Mouse (Mus musculus) kidney, embryonic 14.5 days (tissue): ENCODE results near the gene Hprt. TPM values are rescaled to one million over a fixed set of nuclear protein-coding genes. Genes with fewer than 3 reads are reported as not detected.

Experiments
- ATAC-seq: fragments of 200-750 bp; cut with Nextera tagmentation; 2 replicates; pipeline ENCODE4 v1.8.0; 2017; ENCODE audit warnings: moderate number of reproducible peaks, mild to moderate bottlenecking, moderate TSS enrichment, moderate library complexity; ENCODE audit not compliant: low FRiP score, low TSS enrichment
- H3K27ac ChIP-seq: fragments of 300-500 bp; sonication (generic); 2 replicates; pipeline ENCODE4 v1.5.1; 2014; ENCODE audit warnings: low read depth, mild to moderate bottlenecking, low read length, moderate library complexity, mixed read lengths
- H3K27me3 ChIP-seq: fragments of 300-500 bp; sonication (generic); 2 replicates; pipeline ENCODE4 v1.6.1; 2014; ENCODE audit warnings: mild to moderate bottlenecking, low read length; ENCODE audit not compliant: control insufficient read depth, insufficient read depth
- H3K36me3 ChIP-seq: fragments of 300-500 bp; sonication (generic); 2 replicates; pipeline ENCODE4 v1.6.1; 2014; ENCODE audit warnings: low read length, mixed read lengths; ENCODE audit not compliant: control insufficient read depth, insufficient read depth
- H3K4me1 ChIP-seq: fragments of 300-500 bp; sonication (generic); 2 replicates; pipeline ENCODE4 v1.6.1; 2014; ENCODE audit warnings: low read length, mixed read lengths; ENCODE audit not compliant: control insufficient read depth, insufficient read depth
- H3K4me2 ChIP-seq: fragments of 300-500 bp; sonication (generic); replicated peaks from 2 replicates; pipeline ENCODE4 v1.6.1; 2014; ENCODE audit warnings: low read depth, mild to moderate bottlenecking, low read length
- H3K4me3 ChIP-seq: fragments of 300-500 bp; sonication (generic); 2 replicates; pipeline ENCODE4 v1.5.1; 2014; ENCODE audit warnings: mild to moderate bottlenecking, low read length
- H3K9ac ChIP-seq: fragments of 300-500 bp; sonication (generic); 2 replicates; pipeline ENCODE4 v1.6.1; 2014; ENCODE audit warnings: low read depth, mild to moderate bottlenecking, low read length, moderate library complexity
- H3K9me3 ChIP-seq: fragments of 300-500 bp; sonication (generic); 2 replicates; pipeline ENCODE4 v1.6.1; 2016; ENCODE audit warnings: low read length; ENCODE audit not compliant: control insufficient read depth
- WGBS: fragments of 180-500 bp; shearing (Covaris S2); extraction: QIAGEN DNeasy Blood & Tissue Kit; methylation state at CpG from one replicate; pipeline ENCODE4 v1.1.7; 2014; 5-methylcytosine and 5-hydroxymethylcytosine counted together
- polyA plus RNA-seq: library from polyadenylated mRNA; unstranded; fragments of >200 nt; fragmentation: Nextera tagmentation; extraction: Ambion mirVana; gene quantifications from 2 replicates; pipeline ENCODE4 v1.2.1, GENCODE M21; 2014

The Hprt gene
- polyA plus RNA-seq, 1 experiment from 2014 or later, result 156 TPM

DNA sequence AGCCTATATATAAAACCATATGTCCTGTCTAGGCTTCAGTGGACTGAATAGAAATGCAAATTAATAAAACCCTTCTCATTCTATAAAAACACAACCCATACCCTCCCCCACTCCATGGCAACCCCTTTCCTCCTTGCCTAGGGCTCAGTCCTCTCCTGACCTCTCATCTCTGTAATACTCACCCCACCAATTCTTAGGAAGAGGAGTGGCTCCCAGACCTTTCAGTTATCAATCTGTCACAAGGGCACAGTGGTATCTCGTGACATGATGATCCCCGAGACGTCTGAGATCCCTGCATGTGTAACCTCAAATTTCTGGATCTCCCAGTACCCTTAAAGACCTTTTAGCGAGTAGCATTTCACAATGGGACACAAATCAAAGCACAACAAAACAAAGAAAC lies 61.3 kb downstream of the Hprt start:
- 40% methylated on average over 4 of the region's 4 CpGs for WGBS
- H3K9ac ChIP-seq, result no peak overlapping the region

DNA sequence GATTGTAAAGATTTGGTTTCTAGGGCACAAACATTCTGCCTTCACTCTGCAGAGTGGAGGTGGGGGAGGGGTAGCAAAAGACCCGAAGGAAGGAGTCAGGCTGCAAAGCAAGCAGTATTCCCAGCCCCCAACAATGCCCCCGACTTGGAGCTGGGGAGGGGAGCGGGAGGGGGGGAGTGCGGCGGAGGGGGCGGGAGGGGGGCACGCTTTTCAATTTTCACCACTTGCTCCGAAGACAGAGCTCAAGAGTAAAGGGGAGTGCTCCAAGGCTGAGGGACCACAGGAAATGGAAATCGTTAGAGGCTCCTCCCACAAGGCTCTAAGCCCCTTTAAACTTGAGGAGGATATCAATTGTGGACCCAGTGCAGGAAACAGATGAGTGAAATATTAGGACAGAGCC lies 62.4 kb downstream of the Hprt start:
- WGBS, result 17% methylated on average over 9 of the region's 9 CpGs
- 0 out of 2 replicates have a peak, but pooled peaks have one; percentile 18 for ATAC-seq

More for the DNA sequence above, 61.3 kb downstream of the Hprt start:
- no peaks in the 10 kb centered on the region for H3K9me3 ChIP-seq
- no peaks in the 10 kb centered on the region for H3K27me3 ChIP-seq
- peaks cover 2% of the 10 kb centered on the region; the same call in 1 of the 2 replicates for H3K36me3 ChIP-seq
- H3K4me1 ChIP-seq, result peaks cover 12% of the 10 kb centered on the region; the same call in 1 of the 2 replicates
- H3K4me3 ChIP-seq, result no peak overlapping the region
- ATAC-seq, result no peak
- H3K4me2 ChIP-seq, result no peak overlapping the region
- H3K27ac ChIP-seq, result no peak overlapping the region

DNA sequence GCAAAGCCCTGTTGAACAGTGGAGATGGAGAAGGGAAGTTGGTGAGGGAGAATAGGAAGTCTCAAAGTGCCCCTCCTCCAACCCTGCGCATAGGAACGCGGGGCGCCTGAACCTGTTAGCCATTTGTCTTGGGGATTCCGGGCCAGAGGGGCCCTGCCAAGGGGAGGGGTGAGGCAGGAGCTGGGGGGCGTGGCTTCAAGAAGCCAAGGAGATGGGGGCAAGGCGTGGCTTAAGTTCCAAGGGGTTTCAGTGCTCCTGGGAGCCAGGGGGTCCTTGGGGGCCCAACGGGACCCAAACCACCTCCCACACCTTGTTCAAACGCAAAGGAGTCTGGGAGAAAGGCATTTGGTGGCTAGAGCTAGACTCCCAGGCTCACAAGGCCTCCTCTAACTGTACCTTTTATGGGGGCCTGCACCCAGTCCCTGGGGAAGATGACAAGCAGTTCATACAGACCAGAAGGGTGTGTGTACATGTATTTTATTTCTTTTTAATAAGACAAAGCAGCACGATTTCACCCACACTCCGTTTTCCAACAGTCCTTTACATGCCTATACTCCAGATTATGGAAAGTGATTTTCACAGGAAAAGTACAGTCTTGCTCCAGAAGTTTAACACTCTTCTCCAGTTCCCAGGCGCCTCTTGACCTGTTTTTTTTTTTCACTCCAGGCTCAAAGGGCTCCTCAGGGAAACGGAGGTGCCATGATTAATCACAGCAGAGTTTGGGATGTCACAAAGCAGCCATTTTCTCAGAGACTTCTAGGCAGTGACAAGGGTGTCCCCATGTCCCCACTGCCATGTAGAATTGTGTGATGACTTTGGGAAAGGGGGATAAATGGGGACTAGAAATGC lies 64.9 kb downstream of the Hprt start:
- peak; percentile 56 for ATAC-seq
- peaks cover 5% of the 10 kb centered on the region; the same call in 1 of the 2 replicates for H3K4me1 ChIP-seq
- no peaks in the 10 kb centered on the region for H3K27me3 ChIP-seq
- H3K9ac ChIP-seq, result peak overlapping the region; percentile 28; the same call in 1 of the 2 replicates
- peaks cover 3% of the 10 kb centered on the region; the same call in 1 of the 2 replicates for H3K36me3 ChIP-seq
- H3K27ac ChIP-seq, result peak overlapping the region; percentile 69
- peak overlapping the region; percentile 24 for H3K4me2 ChIP-seq
- H3K4me3 ChIP-seq, result peak overlapping the region; percentile 7; the same call in 1 of the 2 replicates
- H3K9me3 ChIP-seq, result no peaks in the 10 kb centered on the region
- 28% methylated on average over 13 of the region's 13 CpGs for WGBS

More for the DNA sequence above, 62.4 kb downstream of the Hprt start:
- peaks cover 12% of the 10 kb centered on the region; the same call in 1 of the 2 replicates for H3K4me1 ChIP-seq
- H3K27me3 ChIP-seq, result no peaks in the 10 kb centered on the region
- H3K4me3 ChIP-seq, result peak overlapping the region; percentile 12; the same call in 1 of the 2 replicates
- H3K9ac ChIP-seq, result peak overlapping the region; percentile 38
- peak overlapping the region; percentile 32 for H3K4me2 ChIP-seq
- H3K36me3 ChIP-seq, result peaks cover 3% of the 10 kb centered on the region; the same call in 1 of the 2 replicates
- H3K27ac ChIP-seq, result peak overlapping the region; percentile 51; the same call in 1 of the 2 replicates
- no peaks in the 10 kb centered on the region for H3K9me3 ChIP-seq

DNA sequence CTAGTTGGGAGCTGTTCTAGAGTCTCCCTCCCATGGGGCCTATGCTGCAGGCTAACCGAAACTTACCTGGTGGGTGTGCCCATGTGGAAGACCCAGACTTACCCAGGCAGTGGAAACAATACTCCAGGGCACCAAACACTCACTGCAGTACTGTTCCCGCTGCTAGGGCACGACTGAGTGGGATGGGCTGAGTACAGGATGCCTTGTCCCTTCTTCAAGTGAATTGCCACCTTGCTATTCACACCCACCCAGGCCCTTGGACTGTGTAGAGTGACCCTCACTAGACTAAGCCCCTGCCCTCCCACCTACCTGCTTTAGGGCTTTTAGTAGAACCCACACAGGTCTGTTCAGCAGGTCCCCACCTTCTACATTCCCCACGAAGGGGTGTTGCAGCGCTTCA lies 65.9 kb downstream of the Hprt start:
- no peak for ATAC-seq
- Histone ChIP-seq H3K27me3 (no peaks in the 10 kb centered on the region), H3K4me3 (peak overlapping the region; percentile 62; the same call in 1 of the 2 replicates), H3K27ac (peak overlapping the region; percentile 37; the same call in 1 of the 2 replicates), H3K4me1 (peaks cover 5% of the 10 kb centered on the region; the same call in 1 of the 2 replicates), H3K4me2 (peak overlapping the region; percentile 37), H3K9me3 (no peaks in the 10 kb centered on the region), H3K9ac (peak overlapping the region; percentile 31; the same call in 1 of the 2 replicates), H3K36me3 (peaks cover 3% of the 10 kb centered on the region; the same call in 1 of the 2 replicates)
- WGBS, result 55% methylated on average over 5 of the region's 5 CpGs

DNA sequence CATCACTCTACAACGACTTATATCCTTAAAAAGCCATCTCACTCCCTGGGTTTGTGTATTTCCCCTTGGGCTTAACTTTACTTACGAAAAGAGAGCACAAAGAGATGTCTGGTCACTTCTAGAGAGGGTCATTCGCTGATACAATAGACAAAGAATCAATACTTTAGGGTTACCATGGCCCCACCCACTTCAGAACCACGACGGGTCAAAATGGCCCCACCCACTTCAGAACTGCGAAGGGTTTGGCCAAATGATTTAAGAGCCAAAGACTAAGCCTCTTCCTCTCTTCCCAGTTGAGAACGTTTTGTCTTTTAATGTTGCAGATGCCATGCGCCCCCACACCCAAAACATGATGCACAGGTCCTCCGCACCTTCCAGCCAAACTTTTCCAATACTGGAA lies 67.8 kb downstream of the Hprt start:
- Histone ChIP-seq H3K4me1 (no peaks in the 10 kb centered on the region; the same call in 1 of the 2 replicates), H3K9ac (peak overlapping the region; percentile 81), H3K9me3 (no peaks in the 10 kb centered on the region), H3K4me3 (peak overlapping the region; percentile 62), H3K27ac (peak overlapping the region; percentile 92; the same call in 1 of the 2 replicates), H3K27me3 (no peaks in the 10 kb centered on the region), H3K36me3 (peaks cover 3% of the 10 kb centered on the region; the same call in 1 of the 2 replicates), H3K4me2 (peak overlapping the region; percentile 47)
- ATAC-seq, result no peak
- WGBS, result 21% methylated on average over 9 of the region's 9 CpGs

DNA sequence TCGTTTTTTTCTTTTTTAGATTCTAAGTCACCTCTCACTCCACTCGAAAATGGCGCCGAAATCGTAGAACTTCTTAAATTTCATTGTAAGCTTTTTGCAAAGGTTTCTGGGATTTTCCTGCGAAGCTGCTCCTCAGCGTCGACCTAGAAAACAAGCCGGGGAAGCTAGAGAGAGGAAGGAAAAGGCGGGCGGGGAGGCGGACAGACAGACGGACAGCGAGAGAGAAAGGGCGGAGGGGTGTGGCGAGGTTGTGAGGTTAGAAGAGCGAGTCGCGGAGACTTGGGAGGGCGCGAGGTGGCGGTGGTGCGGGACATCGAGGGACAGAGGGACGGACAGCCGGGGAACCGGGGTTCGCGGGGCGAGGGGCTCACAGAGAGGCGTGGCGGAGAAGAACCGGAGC lies 68.7 kb downstream of the Hprt start:
- Histone ChIP-seq H3K36me3 (peaks cover 3% of the 10 kb centered on the region; the same call in 1 of the 2 replicates), H3K4me2 (peak overlapping the region; percentile 47), H3K27me3 (no peaks in the 10 kb centered on the region), H3K9ac (peak overlapping the region; percentile 81), H3K27ac (peak overlapping the region; percentile 92), H3K4me3 (peak overlapping the region; percentile 62), H3K4me1 (no peaks in the 10 kb centered on the region; the same call in 1 of the 2 replicates), H3K9me3 (no peaks in the 10 kb centered on the region)
- ATAC-seq, result peak; percentile 36; the same call in 1 of the 2 replicates
- 22% methylated on average over 30 of the region's 33 CpGs for WGBS

DNA sequence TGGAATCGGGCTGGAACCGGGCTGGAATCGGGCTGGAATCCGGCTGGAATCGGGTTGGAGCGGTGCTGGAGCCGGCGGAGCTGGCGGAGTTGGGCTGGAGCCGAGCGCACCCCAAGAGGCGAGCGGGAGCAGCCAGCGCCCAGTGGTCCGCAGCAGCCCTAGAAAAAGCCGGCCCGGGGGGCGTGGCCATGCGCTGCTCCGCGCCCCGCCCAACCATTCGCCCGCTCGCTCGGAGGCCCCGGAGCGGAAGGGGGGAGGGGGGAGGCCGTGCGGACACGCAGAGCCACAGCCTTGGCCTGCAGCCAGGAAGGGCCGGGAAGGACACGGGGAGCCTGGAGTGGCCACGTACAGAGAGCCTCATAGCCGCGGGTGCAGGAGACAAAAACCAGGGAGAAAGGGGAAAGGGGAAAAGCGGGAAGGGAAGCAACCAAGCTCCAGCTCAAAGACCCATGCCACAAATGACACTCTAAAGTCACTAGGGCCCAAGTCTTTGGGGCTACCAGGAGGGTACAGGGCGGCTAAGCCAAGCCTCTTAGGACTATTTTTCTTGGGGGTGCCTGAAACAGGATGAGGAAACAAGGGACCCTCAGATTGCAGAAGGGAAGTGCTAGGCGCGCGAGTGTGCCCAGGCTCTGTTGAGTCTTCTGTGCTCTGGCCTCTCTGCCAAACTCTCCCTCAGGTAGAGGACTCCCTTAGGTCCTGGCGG lies 69.3 kb downstream of the Hprt start:
- Histone ChIP-seq H3K4me2 (peak overlapping the region; percentile 47), H3K9ac (peak overlapping the region; percentile 81), H3K4me3 (peak overlapping the region; percentile 62), H3K36me3 (peaks cover 3% of the 10 kb centered on the region; the same call in 1 of the 2 replicates), H3K27me3 (no peaks in the 10 kb centered on the region), H3K27ac (peak overlapping the region; percentile 92), H3K9me3 (no peaks in the 10 kb centered on the region), H3K4me1 (no peaks in the 10 kb centered on the region; the same call in 1 of the 2 replicates)
- peak; percentile 92 for ATAC-seq
- WGBS, result 24% methylated on average over 40 of the region's 42 CpGs

DNA sequence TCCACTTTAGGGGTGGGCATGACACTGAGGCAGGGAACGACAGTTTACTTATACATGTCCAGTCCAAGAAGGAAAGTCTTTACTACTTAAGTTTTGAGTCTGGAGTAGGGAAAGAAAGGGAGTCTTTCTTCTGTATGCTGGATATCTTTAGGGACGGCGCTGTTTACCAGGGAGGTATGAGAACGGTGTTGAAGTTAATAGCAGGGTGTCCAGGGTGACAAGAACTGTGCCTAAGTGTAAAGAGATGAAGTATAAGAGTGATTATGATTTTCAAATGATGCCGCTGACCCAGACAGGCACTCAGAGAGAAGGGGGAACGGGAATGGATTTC lies 69.8 kb downstream of the Hprt start:
- WGBS, result 39% methylated on average over 6 of the region's 6 CpGs

More for the DNA sequence above, 69.8 kb downstream of the Hprt start:
- Histone ChIP-seq H3K27me3 (no peaks in the 10 kb centered on the region), H3K4me1 (no peaks in the 10 kb centered on the region; the same call in 1 of the 2 replicates), H3K4me2 (peak overlapping the region; percentile 47), H3K36me3 (peaks cover 3% of the 10 kb centered on the region; the same call in 1 of the 2 replicates), H3K27ac (peak overlapping the region; percentile 77; the same call in 1 of the 2 replicates), H3K4me3 (peak overlapping the region; percentile 62; the same call in 1 of the 2 replicates), H3K9ac (peak overlapping the region; percentile 53; the same call in 1 of the 2 replicates), H3K9me3 (no peaks in the 10 kb centered on the region)
- no peak for ATAC-seq
